Mouse (Mus musculus): ENCODE measurements around the gene Muc4. TPM values are rescaled to one million over a fixed set of nuclear protein-coding genes. Genes with fewer than 3 reads are reported as not detected.

Muc4 gene
- polyA plus RNA-seq, 1 experiment from 2014 or later, result not detected

DNA sequence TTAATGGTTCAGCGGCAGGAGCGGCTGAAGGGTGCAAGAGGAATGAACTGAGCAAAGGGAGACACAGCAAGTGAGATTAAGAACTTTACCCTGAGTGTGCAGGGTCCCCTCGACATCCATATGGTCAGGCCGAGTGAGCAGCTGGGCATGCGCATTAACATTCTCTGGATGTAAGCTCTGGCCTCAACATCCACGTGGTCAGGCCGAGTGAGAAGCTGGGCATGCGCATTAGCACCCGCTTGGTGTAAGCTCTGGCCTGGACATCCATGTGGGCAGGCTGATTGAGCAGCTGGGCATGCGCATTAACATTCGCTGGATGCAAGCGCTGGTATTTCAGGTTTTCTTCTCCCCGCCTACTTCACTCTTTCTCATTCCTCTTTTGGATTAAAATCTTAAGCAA lies 49.2 kb downstream of the Muc4 start:
- no peak overlapping the region for H3K4me3 ChIP-seq
- peak; percentile 67; the same call in 1 of the 2 replicates for ATAC-seq (replicated peaks)
- H3K4me1 ChIP-seq, result no peaks in the 10 kb centered on the region
- H3K36me3 ChIP-seq (replicated peaks), result no peaks in the 10 kb centered on the region
- WGBS, result 53% methylated on average over 13 of the region's 13 CpGs
- H3K27me3 ChIP-seq (replicated peaks), result no peaks in the 10 kb centered on the region
- no peak overlapping the region for H3K27ac ChIP-seq
- H3K4me2 ChIP-seq, result no peak overlapping the region
- no peak overlapping the region for H3K9ac ChIP-seq
- H3K9me3 ChIP-seq, result no peaks in the 10 kb centered on the region

DNA sequence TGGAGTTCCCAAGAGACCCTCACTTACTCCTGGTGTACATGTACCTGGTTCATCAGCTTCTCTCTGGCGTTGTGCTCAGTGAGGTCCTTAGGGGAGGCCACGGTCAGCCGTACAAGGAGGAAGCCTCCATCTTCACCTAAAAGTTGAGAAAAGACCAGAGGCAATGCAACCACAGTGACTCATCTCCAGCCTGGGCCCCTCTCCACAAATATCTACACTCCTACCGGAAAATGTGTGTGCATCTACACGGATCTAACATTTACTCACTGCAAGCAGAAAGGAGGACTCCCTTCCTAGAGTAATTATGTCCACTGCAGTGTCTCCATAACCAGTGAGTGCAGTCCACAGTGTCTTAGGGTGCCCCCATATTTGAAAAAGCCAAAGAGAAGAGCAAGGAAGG lies 54.4 kb downstream of the Muc4 start:
- no peak overlapping the region for H3K9ac ChIP-seq
- ATAC-seq (replicated peaks), result no peak
- H3K27ac ChIP-seq, result no peak overlapping the region
- no peak overlapping the region for H3K4me3 ChIP-seq
- WGBS, result 95% methylated on average over 5 of the region's 5 CpGs
- no peaks in the 10 kb centered on the region for H3K36me3 ChIP-seq (replicated peaks)
- no peaks in the 10 kb centered on the region for H3K4me1 ChIP-seq
- no peaks in the 10 kb centered on the region for H3K9me3 ChIP-seq
- no peak overlapping the region for H3K4me2 ChIP-seq
- no peaks in the 10 kb centered on the region for H3K27me3 ChIP-seq (replicated peaks)

- Histone ChIP-seq H3K36me3 (replicated peaks) (no peaks in the 10 kb centered on the region), H3K27ac (no peak overlapping the region), H3K27me3 (replicated peaks) (no peaks in the 10 kb centered on the region), H3K9me3 (no peaks in the 10 kb centered on the region), H3K4me2 (no peak overlapping the region), H3K4me1 (no peaks in the 10 kb centered on the region), H3K9ac (no peak overlapping the region), H3K4me3 (no peak overlapping the region)
- whole genome bisulfite sequencing, result 95% methylated on average over 1 of the region's 1 CpGs
- ATAC-seq (replicated peaks), result no peak
Measured at GRCm38 (mm10) chr16:32795177-32795576, 59.5 kb downstream of the Muc4 start.

GRCm38 (mm10) chr16:32796676-32797425 lies 61.2 kb downstream of the Muc4 start:
- no peak overlapping the region for H3K4me2 ChIP-seq
- 71% methylated on average over 14 of the region's 14 CpGs for WGBS
- H3K4me3 ChIP-seq, result no peak overlapping the region
- no peak overlapping the region for H3K27ac ChIP-seq
- ATAC-seq (replicated peaks), result no peak
- H3K9ac ChIP-seq, result no peak overlapping the region
- no peaks in the 10 kb centered on the region for H3K9me3 ChIP-seq
- no peaks in the 10 kb centered on the region for H3K36me3 ChIP-seq (replicated peaks)
- no peaks in the 10 kb centered on the region for H3K4me1 ChIP-seq
- H3K27me3 ChIP-seq (replicated peaks), result no peaks in the 10 kb centered on the region

- 79% methylated on average over 3 of the region's 3 CpGs for WGBS
- no peak for ATAC-seq (replicated peaks)
- Histone ChIP-seq H3K9me3 (no peaks in the 10 kb centered on the region), H3K4me1 (no peaks in the 10 kb centered on the region), H3K4me3 (no peak within 1 kb of the TSS), H3K9ac (no peak within 1 kb of the TSS), H3K36me3 (replicated peaks) (no peaks in the 10 kb centered on the region), H3K27ac (no peak within 1 kb of the TSS), H3K4me2 (no peak within 1 kb of the TSS), H3K27me3 (replicated peaks) (no peaks in the 10 kb centered on the region)
Measured at GRCm38 (mm10) chr16:32797426-32797689, 61.7 kb downstream of the Muc4 start, which contains the start of gene Muc20. TSS of gene Muc20 (minus strand) at chr16:32797435.

- 0 out of 2 replicates have a peak overlapping the region, but pooled peaks have one; percentile 21 for H3K27ac ChIP-seq
Measured at GRCm38 (mm10) chr16:32803252-32803853, 67.7 kb downstream of the Muc4 start.

DNA sequence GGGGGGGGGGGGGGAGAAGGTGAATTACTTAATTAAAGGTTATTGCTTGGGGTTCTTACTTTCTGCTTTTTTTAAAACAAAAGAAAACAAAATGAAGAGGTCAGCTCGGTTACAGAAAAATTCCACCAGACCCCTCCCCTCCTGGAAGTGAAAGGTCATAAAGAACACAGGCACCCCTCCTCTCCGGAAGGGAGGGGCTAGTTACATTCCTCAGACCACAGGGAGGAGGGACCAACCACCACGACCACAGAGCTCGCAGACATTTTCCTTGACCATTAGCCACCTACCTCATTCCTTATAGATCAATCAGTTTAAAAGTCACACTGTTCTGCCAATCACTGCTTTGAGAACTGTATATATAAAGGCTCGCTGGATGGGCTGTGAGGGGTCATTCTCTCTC lies 68.2 kb downstream of the Muc4 start:
- Histone ChIP-seq H3K4me3 (no peak overlapping the region), H3K36me3 (replicated peaks) (no peaks in the 10 kb centered on the region), H3K4me2 (no peak overlapping the region), H3K27me3 (replicated peaks) (no peaks in the 10 kb centered on the region), H3K9me3 (no peaks in the 10 kb centered on the region), H3K27ac (no peak overlapping the region), H3K4me1 (no peaks in the 10 kb centered on the region; the same call in 1 of the 2 replicates), H3K9ac (no peak overlapping the region)
- ATAC-seq (replicated peaks), result no peak
- 62% methylated on average over 5 of the region's 5 CpGs for WGBS

More at GRCm38 (mm10) chr16:32803252-32803853, 67.7 kb downstream of the Muc4 start:
- H3K27me3 ChIP-seq (replicated peaks), result no peaks in the 10 kb centered on the region
- no peak overlapping the region for H3K4me2 ChIP-seq
- no peaks in the 10 kb centered on the region; the same call in 1 of the 2 replicates for H3K4me1 ChIP-seq
- no peaks in the 10 kb centered on the region for H3K36me3 ChIP-seq (replicated peaks)
- peak; percentile 88 for ATAC-seq (replicated peaks)
- WGBS, result 53% methylated on average over 6 of the region's 6 CpGs
- H3K9me3 ChIP-seq, result no peaks in the 10 kb centered on the region
- no peak overlapping the region for H3K4me3 ChIP-seq
- no peak overlapping the region for H3K9ac ChIP-seq

- Histone ChIP-seq H3K27me3 (replicated peaks) (no peaks in the 10 kb centered on the region), H3K36me3 (replicated peaks) (no peaks in the 10 kb centered on the region), H3K9ac (no peak overlapping the region), H3K4me2 (no peak overlapping the region), H3K4me3 (no peak overlapping the region), H3K27ac (no peak overlapping the region), H3K4me1 (no peaks in the 10 kb centered on the region; the same call in 1 of the 2 replicates), H3K9me3 (no peaks in the 10 kb centered on the region)
- WGBS, result 79% methylated on average over 7 of the region's 7 CpGs
- ATAC-seq (replicated peaks), result no peak
Measured at GRCm38 (mm10) chr16:32805151-32805550, 69.5 kb downstream of the Muc4 start.

DNA sequence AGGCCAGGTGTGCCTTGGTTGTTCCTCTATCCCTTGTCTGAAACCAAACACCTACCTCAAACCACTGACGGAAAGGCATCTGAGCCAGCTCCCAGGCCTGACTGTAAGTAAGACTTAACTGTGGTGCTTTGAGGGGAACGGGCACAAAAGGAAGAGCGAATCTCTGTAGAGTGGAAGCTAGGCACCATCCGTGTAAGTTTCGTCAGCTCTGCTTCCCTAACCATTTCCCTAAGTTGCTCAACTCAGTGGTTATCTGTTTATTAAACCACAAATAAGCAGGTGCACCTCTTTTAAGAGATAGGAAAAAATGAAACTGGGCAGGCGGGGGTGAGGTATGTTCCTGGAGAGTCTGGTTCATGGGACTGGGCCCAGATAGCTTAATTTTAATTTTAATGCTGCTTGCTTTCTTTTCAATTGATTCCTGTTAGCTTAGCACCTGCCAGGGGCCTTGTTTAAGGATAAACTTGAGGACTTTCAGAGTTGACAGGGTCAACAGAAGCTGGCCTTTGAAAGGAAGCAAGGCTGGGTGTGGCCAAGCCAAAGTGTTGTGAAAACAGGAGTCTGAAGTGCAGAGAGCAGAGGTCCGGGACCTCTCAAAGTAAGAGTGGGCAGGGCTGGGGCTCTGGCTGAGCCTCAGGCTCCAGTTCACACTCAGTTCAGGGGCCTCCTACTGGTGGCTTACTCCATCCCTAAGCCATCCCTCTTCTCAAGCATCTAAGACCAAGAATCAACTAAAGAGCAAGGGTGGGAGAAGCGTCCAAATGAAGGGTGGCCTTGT lies 71.9 kb downstream of the Muc4 start:
- H3K9ac ChIP-seq, result no peak overlapping the region
- no peaks in the 10 kb centered on the region for H3K36me3 ChIP-seq (replicated peaks)
- H3K9me3 ChIP-seq, result no peaks in the 10 kb centered on the region
- H3K4me2 ChIP-seq, result no peak overlapping the region
- H3K4me3 ChIP-seq, result no peak overlapping the region
- no peak overlapping the region for H3K27ac ChIP-seq
- H3K27me3 ChIP-seq (replicated peaks), result no peaks in the 10 kb centered on the region
- no peak for ATAC-seq (replicated peaks)
- H3K4me1 ChIP-seq, result no peaks in the 10 kb centered on the region; the same call in 1 of the 2 replicates
- WGBS, result 65% methylated on average over 8 of the region's 8 CpGs

DNA sequence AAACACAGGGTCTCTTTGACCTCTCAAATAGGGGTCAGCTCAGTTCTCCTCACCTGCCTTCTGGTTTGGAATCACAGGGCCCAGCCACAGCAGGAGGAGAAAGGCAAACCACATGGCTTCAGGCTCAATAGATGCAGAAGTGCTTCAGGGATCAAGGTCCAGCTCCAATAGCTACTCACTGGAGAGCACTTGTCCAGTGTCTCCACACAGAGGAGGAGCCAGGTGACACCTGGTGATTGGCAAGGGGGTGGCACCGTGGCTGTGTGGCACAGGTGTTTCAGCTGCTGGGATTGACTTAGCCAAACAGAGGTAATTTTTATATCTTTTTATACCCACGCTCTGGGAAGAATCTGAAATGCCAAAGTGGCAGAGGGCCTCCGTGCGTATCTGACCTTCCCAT lies 74.6 kb downstream of the Muc4 start, which contains the start of gene Smbd1:
Smbd1 (minus strand) TSS at position 157 of the 400 bp plus-strand sequence.
- Histone ChIP-seq H3K4me1 (peaks cover 9% of the 10 kb centered on the region), H3K9me3 (no peaks in the 10 kb centered on the region), H3K9ac (no peak within 1 kb of the TSS), H3K36me3 (replicated peaks) (no peaks in the 10 kb centered on the region), H3K4me2 (no peak within 1 kb of the TSS), H3K4me3 (no peak within 1 kb of the TSS), H3K27ac (no peak within 1 kb of the TSS), H3K27me3 (replicated peaks) (no peaks in the 10 kb centered on the region)
- no peak for ATAC-seq (replicated peaks)
- WGBS, result 89% methylated on average over 4 of the region's 4 CpGs

- ATAC-seq (replicated peaks), result peak; percentile 50; the same call in 1 of the 2 replicates
- no peaks in the 10 kb centered on the region for H3K36me3 ChIP-seq (replicated peaks)
- no peak overlapping the region for H3K27ac ChIP-seq
- H3K4me3 ChIP-seq, result no peak overlapping the region
- WGBS, result 4% methylated on average over 9 of the region's 9 CpGs
- H3K4me2 ChIP-seq, result no peak overlapping the region
- H3K9me3 ChIP-seq, result no peaks in the 10 kb centered on the region
- no peaks in the 10 kb centered on the region for H3K27me3 ChIP-seq (replicated peaks)
- peaks cover 9% of the 10 kb centered on the region for H3K4me1 ChIP-seq
- H3K9ac ChIP-seq, result no peak overlapping the region
Measured at GRCm38 (mm10) chr16:32812888-32813361, 77.2 kb downstream of the Muc4 start.

DNA sequence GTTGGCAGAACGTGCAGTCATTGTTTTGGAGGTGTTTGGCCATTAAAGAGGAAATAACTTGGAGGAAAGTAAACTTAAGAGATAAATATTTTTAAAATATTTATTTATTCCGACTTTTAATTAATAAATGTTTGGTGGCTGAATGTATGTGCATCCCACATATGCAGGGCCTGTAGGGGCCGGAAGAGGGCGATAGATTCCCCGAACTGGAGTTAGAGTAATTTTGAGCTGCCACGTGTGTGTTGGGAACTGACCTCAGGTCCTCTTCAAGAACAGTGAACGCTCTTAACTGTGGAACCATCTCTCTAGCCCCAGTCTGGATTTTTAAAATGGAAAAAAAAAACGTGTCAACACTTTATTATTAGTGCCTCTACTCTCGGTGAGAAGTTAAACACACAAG lies 77.7 kb downstream of the Muc4 start:
- no peak for ATAC-seq (replicated peaks)
- Histone ChIP-seq H3K9me3 (no peaks in the 10 kb centered on the region), H3K4me2 (no peak overlapping the region), H3K36me3 (replicated peaks) (no peaks in the 10 kb centered on the region), H3K4me3 (no peak overlapping the region), H3K4me1 (peaks cover 9% of the 10 kb centered on the region), H3K27ac (no peak overlapping the region), H3K27me3 (replicated peaks) (no peaks in the 10 kb centered on the region), H3K9ac (no peak overlapping the region)
- WGBS, result 49% methylated on average over 9 of the region's 9 CpGs
